Comparison of ENCODE assay signal across 7 mouse cellular contexts in the genomic region with DNA sequence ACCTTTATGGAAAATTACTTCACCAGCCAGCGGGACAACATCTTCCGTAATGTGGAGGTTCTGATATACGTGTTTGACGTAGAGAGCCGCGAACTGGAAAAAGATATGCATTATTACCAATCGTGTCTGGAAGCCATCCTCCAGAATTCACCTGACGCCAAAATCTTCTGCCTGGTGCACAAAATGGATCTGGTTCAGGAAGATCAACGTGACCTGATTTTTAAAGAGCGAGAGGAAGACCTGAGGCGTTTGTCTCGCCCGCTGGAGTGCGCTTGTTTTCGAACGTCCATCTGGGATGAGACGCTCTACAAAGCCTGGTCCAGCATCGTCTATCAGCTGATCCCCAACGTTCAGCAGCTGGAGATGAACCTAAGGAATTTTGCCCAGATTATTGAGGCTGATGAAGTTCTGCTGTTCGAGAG. TPM values are rescaled to one million over a fixed set of nuclear protein-coding genes. Genes with fewer than 3 reads are reported as not detected.
DNase-seq lines count a peak whose midpoint lies in the region; ATAC-seq and TF ChIP-seq lines count a peak whose summit lies in the region.

No protein-coding gene starts in this region.

- peak overlapping the region; percentile 7; the same call in 1 of the 2 replicates for H3K27ac ChIP-seq in thymus, adult 2 months (ENCODE audit: control insufficient read depth, insufficient read depth, low read length)
- H3K27ac ChIP-seq in lung, postnatal 0 days (ENCODE audit: low read length), result peak overlapping the region; percentile 97

- TF ChIP-seq CTCF in thymus, adult 2 months (IDR thresholded peaks at IDR 0.05; ENCODE audit: borderline replicate concordance, control insufficient read depth, extremely low read depth, insufficient read depth, low read length, poor library complexity), result no peak
- no peak for TF ChIP-seq CTCF in brain, embryonic 14.5 days (IDR thresholded peaks at IDR 0.05; ENCODE audit: borderline replicate concordance, extremely low read depth, insufficient read depth, insufficient read length)
- TF ChIP-seq CTCF in lung, postnatal 0 days (IDR thresholded peaks at IDR 0.05), result no peak

- peak overlapping the region; percentile 96 for H3K9ac ChIP-seq in lung, postnatal 0 days (replicated peaks; ENCODE audit: low read depth)

- peak; percentile 5 for DNase-seq in thymus, adult 2 months
- no peak for DNase-seq in thymus, postnatal 36 days
- peak; percentile 77 for DNase-seq in brain, embryonic 14.5 days (ENCODE audit: low read depth)
- peak; percentile 28 for DNase-seq in forelimb bud, embryonic 11.5 days (ENCODE audit: low read depth, low spot score)
- peak; percentile 37 for DNase-seq in kidney, postnatal 10 days
- DNase-seq in lung, postnatal 0 days (ENCODE audit: low spot score), result peak; percentile 36
- peak; percentile 13 for DNase-seq in right cerebral cortex, postnatal 4 days

- no peaks in the 10 kb centered on the region for H3K27me3 ChIP-seq in thymus, adult 2 months (ENCODE audit: control insufficient read depth, insufficient read depth, low read length)
- no peaks in the 10 kb centered on the region for H3K27me3 ChIP-seq in lung, postnatal 0 days (replicated peaks; ENCODE audit: insufficient read depth, low read length)

- TF ChIP-seq EP300 in lung, postnatal 0 days (IDR thresholded peaks at IDR 0.05), result no peak

- no peak for TF ChIP-seq POLR2A in thymus, adult 2 months (IDR thresholded peaks at IDR 0.05; ENCODE audit: control insufficient read depth, extremely low read depth, insufficient read depth, low read length, poor library complexity)
- TF ChIP-seq POLR2A in brain, embryonic 14.5 days (IDR thresholded peaks at IDR 0.05; ENCODE audit: borderline replicate concordance, extremely low read depth, insufficient read depth, insufficient read length, poor library complexity, severe bottlenecking), result no peak

- no peak for ATAC-seq in lung, postnatal 0 days

- peaks cover 5% of the 10 kb centered on the region for H3K4me1 ChIP-seq in thymus, adult 2 months (replicated peaks; ENCODE audit: control insufficient read depth, insufficient read depth, low read length)
- H3K4me1 ChIP-seq in lung, postnatal 0 days (ENCODE audit: insufficient read depth, low read depth, low read length), result peaks cover 7% of the 10 kb centered on the region

- H3K4me2 ChIP-seq in lung, postnatal 0 days (replicated peaks; ENCODE audit: low read depth, low read length), result peak overlapping the region; percentile 80

- H3K36me3 ChIP-seq in thymus, adult 2 months (ENCODE audit: control insufficient read depth, insufficient read depth, low read length), result no peaks in the 10 kb centered on the region; the same call in 1 of the 2 replicates
- no peaks in the 10 kb centered on the region for H3K36me3 ChIP-seq in lung, postnatal 0 days (ENCODE audit: insufficient read depth, low read length)

- no peaks in the 10 kb centered on the region for H3K9me3 ChIP-seq in lung, postnatal 0 days (ENCODE audit: low read length)

- peak overlapping the region; percentile 73 for H3K4me3 ChIP-seq in thymus, adult 2 months (ENCODE audit: control insufficient read depth, insufficient read depth, low read length)
- peak overlapping the region; percentile 86 for H3K4me3 ChIP-seq in lung, postnatal 0 days (ENCODE audit: low read depth, low read length)

- WGBS in thymus, adult 2 months, result under 1% methylated on average over 20 of the region's 20 CpGs
- under 1% methylated on average over 20 of the region's 20 CpGs for WGBS in lung, postnatal 0 days

RNA-seq across cellular contexts. Expression of a gene that starts 0.7 kb away (rescaled TPM):
- 32.6 and 49.6 TPM in 2 replicates for polyA plus RNA-seq in thymus, adult 2 months (2012; rRNA removed)
- 143 and 149 TPM in 2 replicates for polyA plus RNA-seq in brain, embryonic 14.5 days (2012; rRNA removed)
- 57.3 and 60.0 TPM in 2 replicates for polyA plus RNA-seq in lung, postnatal 0 days (2015; fragmentation: Nextera tagmentation; extraction: Ambion mirVana)

RNA-seq across cellular contexts. Expression of a gene that starts 18.0 kb away (rescaled TPM):
- polyA plus RNA-seq in thymus, adult 2 months (2012; rRNA removed), result 0.06 and 0.08 TPM in 2 replicates
- not detected in 2 replicates for polyA plus RNA-seq in brain, embryonic 14.5 days (2012; rRNA removed)
- 0.06 TPM in 1 of 2 replicates, not detected in the other for polyA plus RNA-seq in lung, postnatal 0 days (2015; fragmentation: Nextera tagmentation; extraction: Ambion mirVana)

RNA-seq across cellular contexts. Expression of a gene that starts 35.7 kb away (rescaled TPM):
- polyA plus RNA-seq in thymus, adult 2 months (2012; rRNA removed), result 21.7 and 38.2 TPM in 2 replicates
- polyA plus RNA-seq in brain, embryonic 14.5 days (2012; rRNA removed), result 6.4 and 6.5 TPM in 2 replicates
- 4.7 and 5.3 TPM in 2 replicates for polyA plus RNA-seq in lung, postnatal 0 days (2015; fragmentation: Nextera tagmentation; extraction: Ambion mirVana)

Comparison
In these comparisons a context has a peak if more than half of its experiments do, and no peak if none do; other contexts are left out.
1. DNase-seq: peak in thymus, adult 2 months (single experiment), brain, embryonic 14.5 days (single experiment), forelimb bud, embryonic 11.5 days (single experiment), kidney, postnatal 10 days (single experiment), lung, postnatal 0 days (single experiment) and right cerebral cortex, postnatal 4 days (single experiment); none in thymus, postnatal 36 days (0 of 2).